Mouse (Mus musculus): Measurements from ENCODE around the gene Esyt2. TPM values are rescaled to one million over a fixed set of nuclear protein-coding genes. Genes with fewer than 3 reads are reported as not detected.

The Esyt2 gene
- polyA plus RNA-seq, 1 experiment = 20.4 TPM

DNA sequence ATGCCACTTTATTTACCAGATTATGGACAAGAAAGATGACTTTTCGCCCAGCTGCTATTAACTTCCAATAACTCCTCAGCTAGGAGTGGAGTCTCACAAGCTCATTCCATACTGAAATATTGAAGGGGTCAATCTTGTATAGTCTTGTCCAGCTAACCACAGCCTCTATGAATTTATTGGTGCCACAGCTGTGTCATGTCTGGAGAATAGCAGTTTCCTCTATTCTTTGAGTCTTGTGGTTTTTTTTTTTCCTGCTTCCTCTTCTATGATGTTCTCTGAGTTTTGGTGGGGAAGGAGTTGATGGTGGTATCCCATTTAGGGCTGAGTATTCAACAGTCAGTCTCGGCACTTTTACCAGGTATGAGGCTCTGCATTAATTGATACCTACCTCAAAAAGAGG is 154.2 kb downstream of the Esyt2 start:
- peaks cover 58% of the 10 kb centered on the region for H3K36me3 ChIP-seq (ENCODE audit: control insufficient read depth, insufficient read depth, low read length)
- no peaks in the 10 kb centered on the region for H3K4me1 ChIP-seq (replicated peaks; ENCODE audit: control insufficient read depth, insufficient read depth, low read length)
- no peak for DNase-seq
- no peak for TF ChIP-seq POLR2A (IDR thresholded peaks at IDR 0.05; ENCODE audit: control insufficient read depth, extremely low read depth, insufficient read depth, low read length, poor library complexity)
- TF ChIP-seq CTCF (IDR thresholded peaks at IDR 0.05; ENCODE audit: borderline replicate concordance, control insufficient read depth, extremely low read depth, insufficient read depth, low read length, poor library complexity) = no peak
- no peak overlapping the region for H3K27ac ChIP-seq (ENCODE audit: control insufficient read depth, insufficient read depth, low read length)
- H3K4me3 ChIP-seq (ENCODE audit: control insufficient read depth, insufficient read depth, low read length) = no peak overlapping the region
- WGBS = 63% methylated on average over 2 of the region's 2 CpGs
- no peaks in the 10 kb centered on the region for H3K27me3 ChIP-seq (ENCODE audit: control insufficient read depth, insufficient read depth, low read length)

DNA sequence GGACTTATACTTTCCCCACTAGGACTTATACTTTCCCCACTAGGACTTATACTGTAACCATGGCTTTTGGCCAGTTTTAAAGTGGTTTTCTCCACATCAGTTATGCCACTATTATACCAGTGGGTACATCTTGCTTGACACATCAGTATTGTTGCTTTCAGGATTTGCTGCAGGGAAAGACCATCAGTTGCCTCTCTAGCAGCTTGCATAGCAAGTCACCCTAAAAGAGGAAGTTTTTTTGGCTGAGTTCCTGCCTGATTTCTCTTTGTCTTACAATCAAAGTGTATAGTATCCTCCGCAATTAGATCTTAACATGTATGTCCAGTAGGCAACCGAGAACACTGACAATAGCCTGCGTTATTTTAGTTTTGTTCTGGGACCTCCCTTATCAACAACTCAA is 155.1 kb downstream of the Esyt2 start:
- Histone ChIP-seq H3K4me1 (replicated peaks; ENCODE audit: control insufficient read depth, insufficient read depth, low read length) (no peaks in the 10 kb centered on the region), H3K27ac (ENCODE audit: control insufficient read depth, insufficient read depth, low read length) (no peak overlapping the region), H3K36me3 (ENCODE audit: control insufficient read depth, insufficient read depth, low read length) (peaks cover 60% of the 10 kb centered on the region), H3K4me3 (ENCODE audit: control insufficient read depth, insufficient read depth, low read length) (no peak overlapping the region), H3K27me3 (ENCODE audit: control insufficient read depth, insufficient read depth, low read length) (no peaks in the 10 kb centered on the region)
- WGBS = 85% methylated on average over 3 of the region's 3 CpGs
- TF ChIP-seq CTCF (IDR thresholded peaks at IDR 0.05; ENCODE audit: borderline replicate concordance, control insufficient read depth, extremely low read depth, insufficient read depth, low read length, poor library complexity) = no peak
- TF ChIP-seq POLR2A (IDR thresholded peaks at IDR 0.05; ENCODE audit: control insufficient read depth, extremely low read depth, insufficient read depth, low read length, poor library complexity) = no peak
- DNase-seq = no peak

DNA sequence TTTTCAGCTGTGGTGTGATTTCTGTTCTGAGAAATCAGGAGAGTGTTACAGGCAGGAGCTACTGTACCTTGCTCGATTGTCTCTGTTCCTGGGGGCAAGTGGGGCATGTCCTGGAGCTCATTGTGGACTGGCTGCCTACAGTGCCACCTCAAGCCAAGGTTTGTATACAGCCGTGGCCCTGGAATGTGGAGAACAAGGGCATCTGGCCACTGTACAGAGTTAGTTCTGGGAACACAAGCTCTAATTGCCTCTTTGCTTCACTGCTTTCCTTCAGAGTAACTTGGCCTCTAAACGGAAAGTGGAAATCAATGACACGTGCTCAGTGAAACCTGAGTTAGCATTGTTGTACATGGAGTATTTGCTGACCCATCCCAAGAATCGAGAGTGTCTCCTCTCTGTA is 157.6 kb downstream of the Esyt2 start:
- 96% methylated on average over 5 of the region's 5 CpGs for WGBS
- H3K36me3 ChIP-seq (ENCODE audit: control insufficient read depth, insufficient read depth, low read length) = peaks cover 70% of the 10 kb centered on the region
- H3K4me1 ChIP-seq (replicated peaks; ENCODE audit: control insufficient read depth, insufficient read depth, low read length) = no peaks in the 10 kb centered on the region
- H3K27me3 ChIP-seq (ENCODE audit: control insufficient read depth, insufficient read depth, low read length) = no peaks in the 10 kb centered on the region
- no peak for DNase-seq
- TF ChIP-seq POLR2A (IDR thresholded peaks at IDR 0.05; ENCODE audit: control insufficient read depth, extremely low read depth, insufficient read depth, low read length, poor library complexity) = no peak
- no peak for TF ChIP-seq CTCF (IDR thresholded peaks at IDR 0.05; ENCODE audit: borderline replicate concordance, control insufficient read depth, extremely low read depth, insufficient read depth, low read length, poor library complexity)
- no peak overlapping the region for H3K27ac ChIP-seq (ENCODE audit: control insufficient read depth, insufficient read depth, low read length)
- no peak overlapping the region for H3K4me3 ChIP-seq (ENCODE audit: control insufficient read depth, insufficient read depth, low read length)

Other genes with a start within 250 kb of the Esyt2 start
- gene Zfp386, start 233.5 kb upstream of the Esyt2 start, polyA plus RNA-seq (2012; rRNA removed) = 12.0 and 14.4 TPM in 2 replicates
- 0.51 and 0.66 TPM in 2 replicates for gene Vipr2, start 203.5 kb upstream of the Esyt2 start, polyA plus RNA-seq (2012; rRNA removed)
- gene Wdr60, start 18.2 kb upstream of the Esyt2 start, polyA plus RNA-seq (2012; rRNA removed) = 2.7 and 2.9 TPM in 2 replicates
- not detected in 2 replicates for gene Gm11027, start 5.8 kb upstream of the Esyt2 start, polyA plus RNA-seq (2012; rRNA removed)
- gene Ncapg2, start 124.2 kb downstream of the Esyt2 start, polyA plus RNA-seq (2012; rRNA removed) = 16.0 and 21.9 TPM in 2 replicates
- 0.97 and 1.2 TPM in 2 replicates for gene Ptprn2, start 204.5 kb downstream of the Esyt2 start, polyA plus RNA-seq (2012; rRNA removed)